Mouse (Mus musculus): ENCODE data around the gene Abi2.
"Not testable (repeated sequence)": the region's sequence is repeated elsewhere in the genome, so short reads cannot be mapped to it uniquely, and the experiment has no call there.

The Abi2 gene

DNA sequence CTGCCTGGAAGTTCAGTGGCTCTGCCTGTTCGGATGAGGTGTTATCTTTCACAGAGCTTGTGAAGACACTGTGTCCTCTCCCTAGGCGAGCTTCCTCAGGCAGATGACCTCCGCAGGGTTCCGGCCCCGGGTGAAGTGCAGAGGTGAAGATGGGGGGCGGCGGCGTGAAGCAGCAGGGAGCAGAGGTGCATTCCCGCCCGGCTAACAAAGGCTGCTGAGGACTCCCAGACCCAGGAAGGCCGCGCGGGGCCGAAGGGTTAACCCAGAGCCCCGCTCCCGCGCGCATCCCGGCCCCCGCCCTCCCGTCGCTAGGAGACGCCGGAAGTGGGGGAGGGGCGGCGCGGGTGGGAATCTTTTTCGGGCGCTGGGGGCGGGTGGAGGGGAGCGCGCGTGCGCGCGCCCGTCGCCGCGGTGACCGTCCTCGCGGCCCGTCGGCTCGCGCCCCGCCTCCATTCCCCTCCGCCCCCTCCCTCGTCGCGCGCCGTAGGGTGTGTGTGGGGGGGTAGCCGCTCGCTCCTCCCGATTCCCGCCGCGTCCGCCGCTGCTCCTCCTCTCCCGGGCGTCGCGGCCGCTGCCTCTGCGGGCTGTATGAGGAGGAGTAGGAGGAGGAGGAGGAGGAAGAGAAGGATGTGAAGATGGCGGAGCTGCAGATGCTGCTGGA, at the start of gene Abi2:
Gene Abi2, plus strand, starts transcription at position 452 of the 661 bp plus-strand sequence.
- peak; percentile 95 to 97 for DNase-seq (ENCODE audit: inconsistent age in 2 of 2, low spot score in 1 of 2)

DNA sequence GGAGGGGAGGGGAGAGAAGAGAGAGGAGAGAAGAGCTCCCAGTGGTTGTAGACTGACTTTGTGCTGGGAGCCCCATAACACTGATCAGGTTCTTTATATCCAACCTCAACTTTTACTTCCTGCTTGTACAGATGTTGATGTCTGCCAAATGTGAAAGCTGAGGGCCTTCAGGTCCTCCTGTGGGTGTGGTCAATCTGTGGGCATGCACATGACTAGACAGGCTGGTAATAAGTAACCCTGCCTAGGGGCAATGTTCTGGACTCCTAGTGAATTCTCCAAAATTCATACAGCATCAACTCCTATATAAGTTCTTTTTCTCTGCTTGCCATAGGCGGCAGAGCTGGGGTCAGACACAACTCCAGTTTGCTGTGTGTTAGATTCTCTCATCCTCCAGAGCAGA, 47.8 kb upstream of the Abi2 start:
- DNase-seq (ENCODE audit: inconsistent age in 2 of 2, low spot score in 1 of 2): no peak

DNA sequence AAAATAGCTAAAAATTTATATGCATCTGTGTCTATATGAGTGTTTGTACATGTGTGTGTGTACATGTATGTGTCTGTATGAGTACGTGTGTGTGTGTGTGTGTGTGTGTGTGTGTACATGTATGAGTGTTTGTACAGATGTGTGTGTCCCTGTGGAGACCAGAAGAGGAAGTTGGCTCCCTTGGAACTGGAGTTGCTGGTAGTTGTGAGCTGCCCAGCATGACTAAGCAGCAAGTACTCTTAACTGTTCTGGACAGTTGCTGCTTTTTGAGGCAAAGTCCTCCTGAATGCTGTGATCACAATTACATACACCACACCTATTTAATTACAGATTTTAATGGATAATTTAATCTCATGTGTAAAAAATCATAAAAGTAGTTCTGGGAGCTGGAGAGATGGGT, 32.9 kb upstream of the Abi2 start:
- DNase-seq (ENCODE audit: inconsistent age in 2 of 2, low spot score in 1 of 2): no peak

DNA sequence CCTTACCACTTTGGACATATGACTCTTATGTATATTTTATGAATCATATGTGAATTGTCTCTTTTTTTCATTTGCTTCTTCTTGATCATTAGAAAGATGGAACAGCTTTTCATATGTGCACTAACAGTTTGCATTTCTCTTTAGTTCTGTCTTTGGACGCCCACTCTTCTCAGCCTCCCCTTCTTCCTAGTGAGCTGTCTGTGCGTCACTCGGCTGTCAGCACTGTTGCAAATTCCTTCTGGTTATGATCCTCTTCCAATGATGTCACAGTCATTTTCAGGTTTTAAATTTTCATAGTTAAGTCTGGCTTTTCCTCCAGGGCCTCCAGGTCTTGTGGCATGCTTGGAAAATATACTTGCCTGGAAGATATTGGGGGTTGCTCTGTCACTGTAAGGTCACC, 27.5 kb upstream of the Abi2 start:
- no peak for DNase-seq (ENCODE audit: inconsistent age in 2 of 2, low spot score in 1 of 2)

DNA sequence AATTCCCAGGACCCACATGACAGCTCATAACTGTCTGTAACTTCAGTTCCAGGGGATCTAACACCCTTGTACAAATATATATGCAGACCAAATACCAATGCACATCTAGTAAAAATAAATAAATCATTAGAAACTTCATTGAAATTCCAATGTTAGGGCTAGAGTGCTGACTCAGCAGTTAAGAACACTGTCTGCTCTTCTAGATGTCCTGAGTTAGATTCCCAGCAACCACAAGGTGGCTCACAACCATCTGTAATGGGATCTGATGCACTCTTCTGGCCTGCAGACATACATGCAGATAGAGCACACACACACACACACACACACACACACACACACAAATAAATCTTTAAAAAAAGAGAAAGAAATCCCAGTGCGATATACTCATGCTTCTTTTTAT, 4.6 kb upstream of the Abi2 start:
- DNase-seq (ENCODE audit: inconsistent age in 2 of 2, low spot score in 1 of 2): peak; percentile 20 to 40

DNA sequence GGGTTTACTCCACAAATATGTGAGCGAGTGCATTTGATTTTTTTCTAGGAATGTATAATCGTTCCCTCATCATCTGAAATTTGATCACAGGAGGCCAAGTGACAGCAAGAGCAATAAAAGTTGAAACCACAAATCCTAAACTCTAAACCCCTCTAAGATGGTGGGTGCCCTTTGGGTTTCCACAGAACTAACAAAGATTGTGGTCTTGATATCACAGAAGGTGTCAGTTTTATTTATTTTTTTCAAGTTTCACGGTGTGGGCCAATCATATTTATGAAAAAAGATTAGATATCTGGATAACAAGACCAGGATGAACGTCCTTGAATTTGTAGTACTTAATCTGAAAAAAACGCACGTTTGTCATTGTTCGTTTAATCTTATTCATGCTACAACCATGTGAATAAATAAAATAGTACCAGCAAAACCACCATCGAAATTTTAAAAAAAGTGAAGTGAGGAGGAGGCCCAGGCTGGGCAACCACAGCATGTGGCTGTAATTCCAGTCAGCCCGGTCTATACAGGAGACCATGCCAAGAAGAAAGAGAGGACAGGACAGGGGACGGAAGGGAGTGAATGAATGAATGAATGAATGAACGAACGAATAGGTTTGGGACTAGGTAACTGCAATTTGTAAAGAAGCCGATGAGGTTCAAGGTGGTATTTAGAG, 785 bp upstream of the Abi2 start:
- DNase-seq (ENCODE audit: inconsistent age in 2 of 2, low spot score in 1 of 2): no peak

DNA sequence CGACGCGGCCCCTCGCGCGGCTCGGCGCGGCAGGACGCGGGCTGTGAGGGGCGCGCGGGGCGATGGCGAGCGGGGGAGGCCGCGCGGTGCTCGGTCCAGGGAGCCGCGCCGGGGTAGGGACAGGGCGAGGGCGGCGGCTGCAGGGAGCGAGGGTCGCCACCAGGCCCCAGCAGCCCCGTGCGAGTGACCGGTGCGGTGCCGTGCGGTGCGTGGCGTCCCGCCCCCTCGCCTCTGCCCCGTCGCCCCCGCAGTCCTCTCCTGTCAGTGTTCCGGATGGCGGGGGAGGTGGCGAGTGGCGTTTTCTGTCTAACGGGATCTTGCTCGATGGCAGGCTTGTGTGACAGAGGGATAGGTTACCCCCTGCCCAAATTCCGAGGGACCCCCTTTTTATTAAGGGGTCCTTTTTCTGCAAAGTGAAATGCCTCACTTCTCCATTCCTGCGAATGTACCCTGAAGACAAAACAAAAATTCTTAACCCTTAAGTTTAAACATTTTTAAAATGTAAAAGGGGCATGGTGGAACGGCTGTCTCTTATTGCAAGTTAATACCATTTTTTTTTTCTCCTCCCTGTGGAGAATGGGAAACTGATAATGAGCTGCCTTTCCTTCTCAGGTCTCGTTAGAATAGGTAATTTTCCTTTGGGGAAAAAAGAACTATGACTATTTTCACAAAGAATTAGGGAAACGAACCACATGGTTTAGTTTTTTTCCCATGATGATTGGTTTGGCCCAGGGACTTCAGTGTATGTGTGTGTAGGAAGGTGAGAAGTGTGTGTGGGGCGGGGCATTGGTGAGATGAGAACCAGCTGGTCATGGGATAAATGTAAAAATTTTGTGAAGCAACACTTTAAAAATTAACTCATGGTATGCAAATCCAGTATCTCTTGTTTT, 754 bp downstream of the Abi2 start:
- peak; percentile 66 to 81 for DNase-seq (ENCODE audit: inconsistent age in 2 of 2, low spot score in 1 of 2)

DNA sequence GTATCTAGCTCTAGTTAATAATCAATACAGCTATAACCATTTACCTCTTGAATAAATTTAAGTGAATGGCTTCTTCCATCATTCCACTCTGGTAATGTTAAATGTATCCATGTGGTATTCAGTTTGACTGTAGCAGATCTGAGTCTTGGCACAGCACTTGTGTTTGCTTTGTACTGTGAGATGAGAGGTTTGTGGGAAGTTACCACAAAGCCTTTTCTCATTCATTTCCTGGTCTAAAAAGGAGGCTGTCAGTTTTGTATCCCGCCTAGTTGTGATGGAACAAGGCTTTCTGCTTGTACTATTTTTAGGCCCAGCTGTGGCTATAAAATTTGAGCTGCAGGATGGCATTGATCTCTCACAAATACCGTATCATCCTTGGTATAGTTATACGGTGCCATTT, 7.3 kb downstream of the Abi2 start:
- DNase-seq (ENCODE audit: inconsistent age in 2 of 2, low spot score in 1 of 2): no peak

DNA sequence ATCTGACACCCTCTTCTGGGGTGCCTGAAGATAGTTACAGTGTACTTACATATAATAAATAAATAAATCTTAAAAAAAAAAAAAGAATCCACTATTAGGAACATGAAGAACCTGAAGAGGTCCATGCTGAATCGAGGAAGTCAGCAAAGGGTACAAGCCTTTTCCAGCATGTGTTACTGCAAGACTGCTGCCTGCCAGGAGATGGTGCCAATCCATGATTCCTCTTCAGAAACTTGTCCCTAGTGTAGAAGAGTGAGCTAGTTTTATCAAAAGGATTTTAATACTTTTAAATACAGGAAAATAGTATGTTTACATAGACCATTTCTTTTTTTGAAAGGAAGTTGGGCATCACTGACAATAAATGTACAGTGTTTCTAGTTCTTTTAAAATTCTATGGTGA, 14.5 kb downstream of the Abi2 start:
- no peak for DNase-seq (ENCODE audit: inconsistent age in 2 of 2, low spot score in 1 of 2)

DNA sequence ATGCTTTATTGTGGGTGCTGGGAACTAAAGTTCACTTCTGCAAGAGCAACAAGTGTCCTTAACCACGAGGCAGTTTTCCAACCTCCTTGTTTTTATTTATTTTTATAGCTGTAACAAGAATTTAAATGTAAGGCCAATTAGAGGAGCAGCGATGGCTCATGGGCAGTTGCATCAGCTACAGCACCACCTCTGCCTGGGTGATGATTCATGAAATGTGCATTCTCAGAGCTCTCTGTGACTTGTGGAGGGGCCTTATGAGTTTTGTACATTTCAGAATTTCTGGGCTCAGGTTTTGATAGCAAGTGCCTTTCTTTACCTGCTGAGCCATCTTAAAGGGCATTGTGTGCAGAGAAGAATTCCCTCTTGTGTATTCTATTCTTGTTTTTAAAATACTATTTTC, 18.9 kb downstream of the Abi2 start:
- DNase-seq (ENCODE audit: inconsistent age in 2 of 2, low spot score in 1 of 2): no peak

DNA sequence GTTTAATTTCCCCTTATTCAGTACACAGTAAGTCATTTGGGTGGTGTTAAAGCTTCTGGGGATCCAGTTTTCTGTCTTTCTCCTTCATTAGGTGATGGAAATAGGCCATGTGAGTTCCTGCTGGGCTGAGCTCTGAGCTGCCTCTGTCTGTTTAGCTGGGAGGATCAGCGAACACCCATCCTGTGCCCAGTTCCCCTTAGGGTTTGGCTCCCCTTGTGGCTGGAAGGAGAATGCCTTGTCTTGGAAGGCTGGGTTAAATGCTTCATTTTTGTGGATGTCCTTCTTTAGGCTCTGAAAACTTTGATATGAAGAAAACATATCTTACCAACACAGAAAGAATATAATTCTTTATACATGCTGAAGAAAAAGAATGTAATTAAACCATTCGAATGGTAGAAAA, 19.5 kb downstream of the Abi2 start:
- DNase-seq (ENCODE audit: inconsistent age in 2 of 2, low spot score in 1 of 2): peak; percentile 16 to 65

DNA sequence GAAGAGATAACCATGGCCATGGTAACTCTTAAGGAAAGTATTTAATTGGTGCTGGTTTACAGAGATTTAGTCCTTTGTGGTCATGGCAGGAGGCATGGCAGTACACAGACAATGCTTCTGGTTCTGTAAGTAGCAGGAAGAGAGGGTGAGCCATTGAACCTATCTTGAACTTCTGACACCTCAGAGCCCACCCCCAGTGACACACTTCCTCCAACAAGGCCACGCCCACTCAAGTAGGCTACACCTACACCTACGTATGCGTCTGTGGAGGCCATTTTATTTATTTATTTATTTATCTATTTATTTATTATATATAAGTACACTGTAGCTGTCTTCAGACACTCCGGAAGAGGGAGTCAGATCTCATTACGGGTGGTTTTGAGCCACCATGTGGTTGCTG, 22.1 kb downstream of the Abi2 start:
- no peak for DNase-seq (ENCODE audit: inconsistent age in 2 of 2, low spot score in 1 of 2)

DNA sequence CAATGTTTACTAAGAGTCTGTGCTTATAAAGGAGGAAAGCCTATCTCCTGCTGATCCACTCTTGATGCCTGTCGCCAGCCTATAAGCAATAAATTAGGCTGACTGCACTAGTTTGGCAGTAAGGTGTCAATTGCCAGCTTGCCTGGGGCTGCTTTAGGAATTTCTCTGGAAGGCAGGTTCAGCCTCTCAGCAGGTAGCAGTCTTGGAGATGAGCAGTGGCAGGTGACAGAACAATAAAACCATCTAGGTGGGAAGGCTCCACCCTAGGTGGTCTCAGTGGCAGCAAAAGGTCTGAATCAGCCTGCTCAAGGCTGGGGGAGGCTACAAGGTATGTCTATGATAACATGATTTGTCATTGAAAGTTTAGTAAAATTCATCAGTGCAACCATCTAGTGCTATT, 23.1 kb downstream of the Abi2 start:
- no peak for DNase-seq (ENCODE audit: inconsistent age in 2 of 2, low spot score in 1 of 2)

DNA sequence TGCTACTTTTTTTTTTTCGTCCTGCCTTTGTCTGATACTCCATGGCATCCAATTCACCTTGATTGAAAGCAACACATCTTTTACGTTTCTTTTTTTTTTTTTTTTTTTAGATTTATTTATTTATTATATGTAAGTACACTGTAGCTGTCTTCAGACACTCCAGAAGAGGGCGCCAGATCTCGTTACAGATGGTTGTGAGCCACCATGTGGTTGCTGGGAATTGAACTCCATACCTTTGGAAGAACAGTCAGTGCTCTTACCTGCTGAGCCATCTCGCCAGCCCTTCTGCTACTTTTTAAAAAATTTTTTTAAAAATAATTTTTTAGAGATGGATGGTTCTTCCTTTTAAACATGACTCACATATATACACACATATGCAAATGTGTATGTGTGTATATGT, 32.0 kb downstream of the Abi2 start:
- DNase-seq (ENCODE audit: inconsistent age in 2 of 2, low spot score in 1 of 2): not testable (repeated sequence)

DNA sequence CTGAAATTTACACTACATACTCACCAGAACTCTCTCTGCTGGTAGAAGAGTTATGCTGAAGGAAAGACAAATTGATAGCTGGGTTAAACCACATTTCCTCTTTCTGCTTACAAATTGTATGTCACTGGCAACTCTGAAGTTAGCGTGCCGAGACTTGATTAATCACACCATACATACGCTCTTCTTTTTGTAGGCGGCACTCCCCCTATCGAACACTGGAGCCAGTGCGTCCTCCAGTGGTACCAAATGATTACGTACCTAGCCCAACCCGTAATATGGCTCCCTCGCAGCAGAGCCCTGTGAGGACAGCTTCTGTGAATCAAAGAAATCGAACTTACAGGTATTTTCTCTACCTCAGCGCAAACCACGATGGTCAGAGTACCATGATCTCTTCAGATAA, 37.6 kb downstream of the Abi2 start:
- DNase-seq (ENCODE audit: inconsistent age in 2 of 2, low spot score in 1 of 2): no peak

DNA sequence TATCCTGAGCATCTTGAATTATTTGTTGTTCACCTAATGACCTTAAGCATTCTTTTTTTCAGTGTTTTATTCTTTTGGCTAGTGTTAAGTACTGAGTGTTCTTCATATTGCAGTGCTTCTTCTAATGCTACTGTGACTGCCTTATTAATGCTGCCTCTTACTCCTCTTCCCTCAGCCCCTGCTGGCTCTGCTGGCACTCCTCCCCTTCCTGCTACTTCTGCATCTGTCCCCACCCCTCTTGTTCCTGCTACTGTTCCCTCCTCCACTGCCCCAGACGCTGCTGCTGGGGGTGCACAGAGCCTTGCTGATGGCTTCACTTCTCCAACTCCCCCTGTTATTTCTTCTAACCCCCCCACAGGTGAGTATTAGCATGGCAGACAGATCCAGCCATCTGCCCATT, 40.5 kb downstream of the Abi2 start:
- no peak for DNase-seq (ENCODE audit: inconsistent age in 2 of 2, low spot score in 1 of 2)

DNA sequence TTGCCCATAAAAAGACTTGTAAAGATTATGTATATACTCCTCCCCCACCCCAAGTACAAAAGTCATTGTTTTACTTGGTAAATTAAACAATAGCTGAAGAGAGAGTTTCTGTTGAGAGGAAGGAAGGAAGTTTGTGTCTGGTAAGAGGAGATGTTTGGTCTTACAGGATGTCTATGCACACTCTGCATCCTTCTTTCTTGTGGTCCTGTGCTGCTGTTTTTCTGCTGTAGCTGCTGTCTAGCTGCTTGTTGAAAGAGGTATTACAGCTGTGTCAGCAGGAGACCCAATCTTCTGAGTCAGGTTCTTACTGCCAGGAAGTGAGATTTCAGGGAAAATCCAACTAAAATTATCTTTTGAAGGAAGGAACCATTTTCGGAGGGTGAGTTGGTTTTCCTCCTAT, 51.2 kb downstream of the Abi2 start:
- no peak for DNase-seq (ENCODE audit: inconsistent age in 2 of 2, low spot score in 1 of 2)

DNA sequence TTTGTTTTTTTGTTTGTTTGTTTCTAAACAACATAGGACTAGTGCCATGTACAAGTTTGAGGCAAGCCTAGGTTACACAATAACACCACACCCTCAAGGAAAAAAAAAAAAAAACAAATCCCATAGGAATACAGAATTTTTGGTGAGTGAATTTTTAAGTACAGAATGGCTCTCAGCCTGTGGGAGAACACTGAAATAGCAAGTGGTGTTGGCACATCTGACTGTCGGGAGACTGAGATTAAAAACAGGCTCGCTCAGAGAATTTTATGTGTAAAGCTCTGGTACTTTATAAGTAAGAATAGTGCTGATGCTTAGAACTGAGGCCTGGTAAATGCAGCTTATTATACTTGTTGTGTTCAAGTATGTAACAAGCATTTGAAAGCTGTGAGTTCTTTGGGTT, 60.1 kb downstream of the Abi2 start:
- no peak for DNase-seq (ENCODE audit: inconsistent age in 2 of 2, low spot score in 1 of 2)

DNA sequence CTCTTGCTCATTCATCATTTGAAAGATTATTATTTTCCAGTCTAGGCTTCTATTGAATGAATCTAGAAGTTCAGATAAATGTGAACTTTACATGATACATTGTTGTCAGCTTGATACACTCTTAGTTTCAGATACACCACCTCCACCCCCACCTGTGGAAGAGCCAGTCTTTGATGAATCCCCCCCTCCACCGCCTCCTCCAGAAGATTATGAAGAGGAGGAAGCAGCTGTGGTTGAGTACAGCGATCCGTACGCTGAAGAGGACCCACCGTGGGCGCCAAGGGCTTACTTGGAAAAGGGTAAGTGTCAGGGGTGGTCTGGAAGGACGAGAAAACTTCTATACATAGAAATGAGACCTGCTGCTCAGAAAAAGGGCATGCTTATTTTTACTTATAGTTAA, 61.1 kb downstream of the Abi2 start:
- DNase-seq (ENCODE audit: inconsistent age in 2 of 2, low spot score in 1 of 2): no peak

DNA sequence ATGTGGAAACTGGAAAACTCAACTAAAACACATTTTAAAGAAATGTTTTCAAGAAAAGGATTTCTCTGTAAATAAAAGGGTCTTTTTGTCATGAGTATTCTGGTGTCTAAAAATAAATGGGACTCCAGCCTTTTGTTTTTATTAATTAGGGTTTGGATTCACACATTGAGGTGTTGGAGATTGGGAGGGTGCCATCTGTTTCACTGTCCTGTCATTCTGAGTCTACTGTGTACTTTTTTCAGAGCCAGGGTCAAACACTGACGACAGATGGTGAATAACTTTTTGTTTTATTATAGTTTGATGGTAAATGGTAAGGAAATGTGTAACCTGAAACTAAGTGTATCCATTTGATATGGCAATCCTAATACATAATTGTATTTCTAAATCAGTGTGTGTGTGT, 72.1 kb downstream of the Abi2 start:
- no peak for DNase-seq (ENCODE audit: inconsistent age in 2 of 2, low spot score in 1 of 2)

DNA sequence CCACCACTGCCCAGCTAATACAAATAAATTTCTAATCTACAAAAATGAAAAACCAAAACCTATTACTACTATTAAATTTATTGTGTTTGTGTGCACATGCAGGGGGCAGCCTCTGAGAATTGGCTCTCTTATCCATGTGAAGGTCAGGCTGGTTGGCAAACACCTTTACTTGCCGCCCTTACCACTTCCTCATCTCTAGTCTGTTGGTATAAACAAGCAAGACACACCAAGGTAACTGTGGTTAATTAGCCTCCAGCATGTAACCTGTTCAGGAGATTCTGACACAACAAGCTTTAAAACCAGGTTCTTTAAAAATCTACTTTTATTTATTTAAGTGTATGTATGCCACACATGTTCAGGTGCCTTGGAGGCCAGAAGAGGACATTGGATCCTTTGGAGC, 73.5 kb downstream of the Abi2 start:
- no peak for DNase-seq (ENCODE audit: inconsistent age in 2 of 2, low spot score in 1 of 2)

DNA sequence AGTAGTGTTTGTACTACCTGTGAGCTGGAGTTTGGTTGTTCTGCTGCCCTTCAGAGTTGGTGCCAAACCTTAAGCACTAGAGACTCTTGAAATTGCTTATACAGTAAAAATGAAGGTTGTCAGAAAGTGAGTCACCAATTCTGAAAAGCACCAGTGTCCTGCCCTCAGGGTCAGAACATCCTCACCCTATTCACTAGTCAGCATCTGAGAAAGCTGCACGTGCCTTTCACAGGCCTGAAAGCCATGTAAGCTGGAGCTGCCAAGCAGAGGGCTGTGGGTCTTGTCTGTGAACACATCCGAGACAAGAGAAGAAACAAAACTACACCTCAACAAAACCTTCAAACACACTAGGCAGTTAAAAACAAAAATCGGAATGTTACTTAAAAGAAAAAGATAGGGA, 76.2 kb downstream of the Abi2 start:
- DNase-seq (ENCODE audit: inconsistent age in 2 of 2, low spot score in 1 of 2): peak; percentile 65 to 73
